Mouse (Mus musculus) adrenal gland, adult 8-10 months (tissue): ENCODE data around the gene Dclk1. TPM values are rescaled to one million over a fixed set of nuclear protein-coding genes. Genes with fewer than 3 reads are reported as not detected.

ENCODE experiments used
- DNase-seq: peaks from one replicate; pipeline ENCODE4 v3.0.0; 2022
- total RNA-seq, 4 experiments: library from RNA; stranded (reverse); gene quantifications; 2 replicates each; pipeline ENCODE4 v1.2.4; 2022

Gene Dclk1
- total RNA-seq, 4 experiments from 2014 or later: 1.7 to 3.7 (median 2.4) TPM

DNA sequence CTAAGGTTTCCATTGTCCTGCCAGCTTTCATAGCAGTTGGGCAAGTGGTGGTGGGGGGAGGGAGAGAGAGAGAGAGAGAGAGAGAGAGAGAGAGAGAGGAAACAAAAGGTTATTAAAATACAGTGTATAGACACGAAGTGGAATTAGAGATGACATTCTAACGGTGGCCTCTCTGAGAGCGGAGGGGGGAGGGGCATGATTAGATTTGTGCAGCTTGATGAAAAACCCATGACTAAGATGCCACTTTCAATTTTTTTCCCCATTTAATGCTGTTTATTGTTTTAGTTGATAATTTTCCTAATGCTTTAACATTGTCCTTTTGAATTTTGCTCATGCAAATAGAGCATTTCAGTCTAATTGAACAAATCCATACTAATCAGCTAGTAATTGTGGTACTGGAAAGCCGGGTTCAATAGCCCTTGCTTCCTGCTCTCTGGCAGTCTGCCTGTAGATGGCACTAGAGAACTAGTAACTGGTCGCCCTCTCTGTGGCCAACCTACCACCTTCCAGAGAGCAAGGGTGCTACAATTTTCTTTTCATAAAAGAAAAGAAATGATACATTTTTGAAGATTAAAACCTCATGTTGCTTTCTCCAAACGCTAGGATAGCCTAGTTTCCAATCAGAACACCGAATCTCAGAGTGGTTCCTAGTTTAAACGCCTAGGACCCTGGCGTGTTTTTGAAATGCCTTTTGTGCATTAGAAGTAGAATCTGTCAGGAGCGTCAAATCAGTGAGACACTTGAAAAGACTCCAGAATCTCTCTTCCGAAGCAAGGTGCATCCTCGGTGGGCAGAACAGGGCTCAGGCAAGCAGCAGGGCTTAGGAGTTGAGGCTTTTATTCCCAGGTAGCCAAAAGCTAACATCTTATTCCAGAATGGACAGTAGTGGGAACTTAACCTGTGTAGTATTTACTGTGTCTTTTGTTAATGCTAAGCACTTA lies 278.3 kb downstream of the Dclk1 start:
- DNase-seq: peak; percentile 50

DNA sequence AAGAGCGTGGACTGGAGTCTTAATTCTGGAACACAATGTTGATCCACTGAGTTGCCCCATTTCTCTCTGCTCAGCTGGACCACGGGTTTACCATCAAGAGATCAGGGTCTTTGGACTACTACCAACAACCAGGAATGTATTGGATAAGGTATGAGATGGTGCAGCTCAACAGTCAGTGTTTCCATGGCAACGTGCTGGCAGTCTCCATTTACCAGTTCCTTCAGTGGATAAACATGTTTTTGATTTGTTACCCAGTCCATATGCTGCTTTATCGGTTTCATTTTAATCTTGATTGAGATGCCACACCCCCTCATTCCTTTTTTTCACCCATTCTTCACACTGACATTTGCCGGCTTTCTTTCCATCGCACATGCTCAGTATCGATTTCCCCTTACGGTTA lies 279.6 kb downstream of the Dclk1 start:
- DNase-seq: no peak

DNA sequence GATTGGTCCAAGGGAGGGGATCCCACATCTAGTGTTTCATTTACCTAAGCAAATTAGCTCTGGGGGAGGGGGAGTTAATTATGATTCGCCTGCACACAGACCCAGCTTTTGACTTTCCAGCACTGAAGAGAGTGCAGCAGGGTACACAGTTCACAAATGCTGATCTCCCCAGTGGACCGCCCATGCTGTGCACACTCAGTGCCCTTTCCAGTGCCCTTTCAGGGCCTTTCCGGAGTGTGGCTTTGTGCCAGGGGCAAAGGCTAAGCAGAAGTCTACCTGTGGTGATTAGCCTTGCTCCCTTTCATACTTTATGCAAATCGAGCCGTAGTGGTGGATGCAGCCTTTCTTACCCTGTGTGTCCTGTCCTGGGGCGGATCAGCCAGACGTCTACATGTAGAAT lies 281.1 kb downstream of the Dclk1 start:
- no peak for DNase-seq

DNA sequence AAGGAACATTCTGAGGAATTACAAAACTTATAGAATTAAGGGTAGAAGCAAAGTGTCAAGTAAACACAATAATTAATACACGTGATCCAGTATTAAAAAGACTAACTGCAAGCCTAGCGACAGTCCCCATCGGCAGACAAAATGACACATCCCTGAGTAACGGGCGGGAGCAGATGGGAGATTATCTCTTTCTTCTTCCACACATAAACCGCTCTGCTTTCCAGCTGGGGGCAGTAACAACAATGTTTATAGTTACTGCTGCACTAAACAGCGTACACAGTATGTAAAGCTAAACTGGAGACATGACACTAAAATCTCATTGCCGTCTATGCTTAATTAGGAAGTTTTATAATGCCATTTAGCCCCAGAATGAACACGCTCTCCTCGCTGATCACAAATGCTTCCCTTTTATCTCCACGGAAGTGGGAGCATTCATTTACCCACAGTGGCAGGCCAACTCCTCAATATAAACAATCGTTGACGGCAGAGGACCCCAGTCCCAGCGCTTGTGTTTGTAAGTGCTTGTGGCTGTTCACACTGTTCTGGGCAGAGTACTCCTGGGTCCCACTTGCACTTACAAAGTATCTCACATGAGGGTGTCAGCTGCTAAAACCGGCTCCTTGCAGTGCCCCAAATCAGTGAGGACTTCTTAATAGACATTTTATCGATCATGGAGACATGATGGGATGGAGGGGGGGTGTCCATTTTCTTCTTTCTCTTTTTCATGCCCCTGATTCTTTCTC lies 281.7 kb downstream of the Dclk1 start:
- DNase-seq: no peak

DNA sequence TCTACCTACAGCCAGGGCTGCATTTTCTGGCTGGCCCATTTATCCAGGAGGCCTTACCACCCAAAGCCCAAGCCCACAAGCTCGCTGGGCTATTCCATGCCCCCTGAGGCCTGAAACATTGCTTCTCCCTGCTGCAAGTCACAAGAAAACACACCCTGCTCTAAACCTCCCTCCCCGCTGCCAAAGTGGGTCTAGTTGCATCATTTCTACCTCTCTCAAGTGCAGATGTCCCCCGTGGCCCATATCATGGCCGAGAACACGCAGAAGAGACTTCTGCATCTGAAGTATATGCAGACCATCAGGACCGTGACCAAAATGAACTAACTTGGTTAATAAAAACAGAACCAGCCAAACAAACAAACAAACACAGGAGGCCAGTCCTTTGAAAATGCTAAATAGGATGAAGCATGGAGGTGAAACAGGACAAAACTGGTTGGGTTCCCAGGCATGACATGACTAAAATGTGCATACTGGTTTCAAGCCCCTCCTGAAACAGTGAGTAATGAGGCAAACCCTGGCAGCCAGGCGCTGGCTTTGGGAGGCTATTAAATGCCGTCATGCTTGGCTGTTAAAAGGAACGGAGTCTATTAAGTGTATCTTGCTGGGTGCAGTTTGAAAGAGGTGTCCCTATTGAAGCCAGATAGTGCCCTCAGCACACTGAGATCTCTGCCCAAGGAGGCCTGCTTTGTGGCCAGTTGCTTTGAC lies 282.5 kb downstream of the Dclk1 start:
- DNase-seq: no peak

DNA sequence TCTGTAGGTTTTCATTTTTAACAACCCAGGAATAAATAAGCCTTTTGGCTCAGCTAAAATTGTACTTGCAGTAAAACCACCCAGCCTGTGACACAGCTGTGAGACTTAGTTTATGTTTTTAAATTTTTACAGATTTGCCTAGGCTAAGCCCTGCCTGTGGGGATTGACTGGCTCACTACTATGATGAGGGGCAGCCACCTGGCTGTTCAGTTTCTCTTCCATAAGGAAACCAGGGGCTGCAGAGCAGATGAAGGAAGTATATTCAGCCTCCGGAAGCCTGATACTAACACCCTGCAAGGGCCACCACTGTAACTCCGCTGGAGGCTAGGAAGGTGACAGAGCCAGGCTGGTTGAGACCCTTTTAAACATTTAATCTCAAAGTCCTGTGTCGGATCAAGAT lies 284.3 kb downstream of the Dclk1 start:
- no peak for DNase-seq

DNA sequence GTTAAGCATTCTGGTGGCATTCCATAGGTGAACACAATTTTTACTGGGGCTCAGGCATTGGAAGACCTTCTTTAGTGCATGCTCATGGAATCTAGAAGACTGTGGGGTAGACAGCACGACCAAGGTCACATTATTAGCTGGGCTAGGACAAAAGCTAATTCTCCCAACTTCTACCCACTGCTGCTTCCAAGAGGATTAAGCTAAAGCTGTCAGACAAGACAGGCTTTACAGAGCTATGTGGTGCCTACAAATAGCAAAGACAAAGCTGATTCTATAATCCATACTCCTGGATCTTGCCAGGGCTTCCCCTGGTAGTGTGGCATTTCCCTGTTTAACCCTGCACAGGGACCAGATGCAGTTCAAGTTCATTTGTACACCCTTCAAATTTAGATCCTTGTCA lies 285.4 kb downstream of the Dclk1 start:
- DNase-seq: no peak

DNA sequence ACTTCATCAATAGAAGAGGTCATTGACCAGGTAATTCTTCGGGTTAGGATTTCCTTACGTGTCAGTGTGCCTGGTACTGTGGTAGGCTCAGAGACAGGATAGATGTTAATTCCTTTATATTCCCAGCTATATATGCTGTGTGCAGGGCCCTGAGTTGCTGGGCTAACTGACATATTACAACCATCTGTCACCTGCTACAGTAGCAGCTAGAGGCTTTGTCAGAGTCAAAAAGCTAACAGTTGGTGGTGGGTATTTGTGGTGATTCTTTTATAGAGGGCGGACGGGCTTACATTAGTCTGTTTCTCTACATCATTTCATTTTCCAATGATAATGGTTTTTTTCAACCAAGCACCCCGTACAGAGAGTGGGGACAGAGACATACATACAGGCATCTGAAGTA lies 285.8 kb downstream of the Dclk1 start:
- no peak for DNase-seq

DNA sequence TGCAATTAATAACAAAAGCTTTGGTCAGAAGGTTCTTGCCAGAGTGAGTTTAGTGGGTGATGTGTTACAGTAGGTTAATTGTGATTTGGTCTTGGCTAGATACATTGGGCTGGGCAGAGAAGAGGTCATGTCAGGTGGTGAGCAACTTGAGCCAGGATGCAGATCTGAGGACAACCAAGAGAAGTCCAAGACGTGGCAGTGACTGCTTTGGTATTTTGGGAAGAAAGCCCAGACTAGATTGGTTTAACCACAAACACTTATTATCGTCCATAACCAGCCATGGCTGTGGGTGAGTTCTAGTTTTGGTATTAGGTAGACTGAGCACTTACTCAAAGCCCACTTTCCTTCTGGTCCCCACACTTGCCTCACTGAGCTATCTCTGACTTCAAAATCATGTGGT lies 287.2 kb downstream of the Dclk1 start:
- no peak for DNase-seq

DNA sequence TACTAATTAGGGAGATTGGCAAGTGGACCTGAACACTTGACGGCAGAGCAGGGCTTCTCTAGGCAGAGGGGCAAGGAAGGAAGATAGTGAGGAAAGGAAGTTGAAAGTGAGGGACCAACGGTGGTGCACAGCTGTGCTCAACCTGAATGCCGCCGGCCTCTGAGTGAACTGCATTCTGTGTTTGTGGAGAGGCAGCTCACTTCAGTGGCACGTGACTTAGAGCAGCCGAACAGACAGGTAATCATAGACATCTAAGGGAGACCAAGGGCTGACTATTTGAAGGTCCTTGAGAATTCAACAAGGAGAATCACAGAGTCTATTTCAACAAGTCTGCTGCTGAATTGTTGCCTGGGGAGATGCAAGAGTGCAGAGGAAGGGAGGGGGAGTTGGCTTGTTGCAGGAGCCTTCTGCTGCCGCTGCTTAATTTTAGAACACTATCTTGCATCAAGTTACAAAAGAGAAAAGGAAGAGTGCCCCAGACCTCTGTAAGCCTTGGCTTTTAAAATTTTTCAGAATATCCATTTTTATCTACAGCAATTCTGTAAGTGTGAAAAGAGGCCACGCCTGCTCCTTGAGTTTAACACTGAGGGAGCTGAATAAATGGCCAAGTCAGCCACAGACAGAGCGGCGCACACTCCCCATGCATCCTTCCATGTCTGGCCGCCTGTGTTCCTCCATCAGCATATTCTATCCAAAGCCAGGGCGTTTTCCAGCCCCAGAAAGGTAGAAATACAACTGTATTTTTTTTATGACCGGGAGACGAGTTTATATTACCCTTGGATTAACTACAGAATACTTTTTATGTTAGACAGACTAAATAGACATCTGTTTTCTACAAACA lies 289.3 kb downstream of the Dclk1 start:
- no peak for DNase-seq

DNA sequence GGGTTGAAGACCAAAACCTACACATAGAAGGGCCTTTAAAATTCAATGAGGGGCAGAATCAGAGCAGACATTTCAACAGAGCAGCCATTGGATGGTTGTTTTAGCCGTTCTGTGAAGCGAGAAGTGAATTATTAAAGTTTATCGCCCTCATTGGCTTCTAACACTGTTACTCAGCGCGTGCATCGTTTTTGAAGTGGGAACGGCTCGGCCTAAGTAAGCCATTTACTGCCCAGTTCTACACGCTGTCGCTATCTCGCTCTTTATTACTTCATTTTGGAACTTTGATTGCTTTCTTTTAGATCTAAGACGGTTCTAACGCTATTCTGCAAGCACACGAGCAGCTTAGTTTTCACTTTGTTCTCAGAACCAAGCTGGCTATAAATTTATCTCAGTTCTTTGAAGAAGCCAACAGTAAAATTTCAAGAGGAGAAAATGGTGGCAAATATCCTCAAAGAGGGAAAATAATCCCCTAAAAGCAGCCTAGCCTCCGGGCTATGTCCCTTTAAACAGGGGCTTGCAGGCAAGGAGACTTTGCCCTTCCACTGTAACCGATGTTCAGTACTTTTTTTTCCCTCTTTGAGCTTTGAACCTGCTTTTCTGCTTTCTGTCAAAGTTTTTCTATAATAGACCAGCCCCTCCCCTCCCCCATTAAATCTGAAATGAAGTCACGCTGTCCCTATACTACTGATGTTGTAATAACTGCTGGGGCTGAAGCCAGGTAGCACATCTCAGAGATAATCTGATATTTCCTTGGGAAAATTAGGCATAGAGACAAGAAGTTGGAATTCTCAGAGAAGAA lies 290.2 kb downstream of the Dclk1 start:
- DNase-seq: no peak

DNA sequence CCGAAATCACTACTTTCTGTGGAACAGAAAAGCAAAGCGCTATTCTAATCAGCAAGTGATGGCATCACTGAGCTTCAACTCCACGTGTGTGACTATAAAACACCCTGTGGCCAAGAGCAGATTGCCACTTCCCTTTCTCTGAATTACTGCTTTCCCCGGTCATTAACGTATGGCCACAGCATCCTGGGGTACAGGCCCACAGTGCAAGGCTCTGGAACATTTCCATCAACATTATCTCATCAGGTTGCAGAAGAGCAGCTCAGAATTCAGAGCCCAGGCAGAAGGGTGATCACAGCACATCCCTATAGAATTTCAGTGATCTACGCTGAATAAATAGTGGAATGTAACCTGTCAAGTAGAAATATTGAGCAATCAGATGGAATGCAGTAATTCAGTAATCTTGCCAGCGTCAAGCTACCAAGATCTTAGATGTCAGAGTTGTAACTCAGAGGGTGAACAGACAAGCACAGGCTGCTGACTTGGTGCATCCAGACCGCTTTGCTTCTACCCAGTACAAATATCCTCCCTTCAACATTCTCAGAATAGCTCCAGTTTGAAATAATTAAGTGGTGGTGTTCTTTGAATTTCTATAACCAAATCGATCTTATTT lies 293.5 kb downstream of the Dclk1 start:
- no peak for DNase-seq

DNA sequence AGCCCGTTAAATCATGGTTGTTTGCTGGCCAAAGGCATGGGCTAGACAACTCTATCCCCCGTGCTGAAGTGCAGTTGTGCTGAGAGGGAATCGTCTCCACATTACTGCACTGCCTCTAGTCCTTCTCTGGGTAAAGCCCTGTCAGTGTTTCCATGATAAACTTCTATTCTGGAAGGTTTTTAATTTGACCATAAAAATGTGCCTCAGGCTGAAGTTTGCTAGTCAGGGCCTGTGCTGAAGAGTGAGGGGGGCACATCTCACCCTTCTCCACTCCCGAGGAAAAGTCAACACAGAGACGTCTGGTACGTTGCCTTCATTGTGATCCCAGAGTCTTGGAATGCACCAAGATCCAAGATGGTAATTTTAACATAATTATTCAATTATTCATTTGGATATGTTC lies 294.7 kb downstream of the Dclk1 start:
- DNase-seq: no peak

DNA sequence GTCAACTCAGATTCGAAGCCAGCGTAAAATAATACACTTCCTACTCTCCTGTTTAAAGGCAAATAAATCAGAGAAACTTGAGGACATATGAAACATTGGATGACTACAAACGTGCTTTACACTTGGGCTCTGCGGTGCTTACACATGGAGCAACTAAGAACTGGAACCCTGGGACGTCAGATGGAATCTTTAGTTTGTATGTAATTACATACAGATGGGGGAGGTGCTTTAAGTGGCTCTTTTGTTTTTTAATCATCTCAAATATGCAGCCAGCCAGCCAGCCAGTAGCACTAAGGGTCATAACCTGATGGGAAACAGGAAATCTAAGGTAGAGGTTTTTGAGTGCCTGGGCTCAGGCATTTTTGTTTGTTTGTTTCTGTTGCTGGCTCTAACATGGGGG lies 295.6 kb downstream of the Dclk1 start:
- no peak for DNase-seq

DNA sequence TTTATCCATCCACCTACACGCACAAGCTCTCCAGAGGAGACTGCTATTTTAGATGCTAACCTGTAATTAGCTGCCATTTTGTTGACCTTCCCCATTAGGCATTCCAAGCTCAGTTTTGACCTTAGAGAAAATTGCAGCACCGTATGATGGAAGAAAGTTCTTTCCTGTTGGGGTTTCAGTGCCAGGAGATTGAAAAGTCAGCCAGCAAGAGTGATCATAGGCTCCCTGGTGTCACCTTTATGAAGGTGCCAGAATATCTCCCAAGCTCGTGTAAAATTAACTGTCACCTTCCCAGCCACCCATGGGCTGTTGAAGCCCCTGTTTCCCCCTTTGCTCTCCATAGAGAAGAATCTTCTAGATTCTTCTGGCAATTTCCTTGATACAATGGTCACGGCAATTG lies 297.2 kb downstream of the Dclk1 start:
- DNase-seq: no peak

DNA sequence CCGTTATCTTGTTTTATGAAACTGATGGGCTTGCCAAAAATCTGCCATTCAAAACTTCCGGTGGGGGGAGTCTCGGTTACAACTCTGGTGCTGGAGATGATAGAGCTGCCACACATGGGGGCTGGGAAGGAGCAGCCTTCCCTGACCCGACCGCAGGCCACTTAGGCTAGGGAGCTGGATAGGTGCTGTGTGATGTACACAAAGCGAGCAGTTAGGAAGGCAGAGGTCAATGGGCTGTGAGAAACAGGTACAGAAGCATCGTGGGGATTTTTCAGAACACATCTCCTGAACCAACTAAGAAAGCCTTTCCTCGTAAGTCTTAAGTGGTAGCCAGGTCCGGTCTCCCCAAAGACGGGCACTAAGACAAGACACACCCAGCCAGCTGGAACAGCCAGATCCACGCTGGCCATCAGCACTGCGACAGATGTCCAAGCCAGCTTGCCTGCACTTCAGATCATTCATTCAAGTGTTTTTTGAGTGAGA lies 297.7 kb downstream of the Dclk1 start:
- DNase-seq: no peak

DNA sequence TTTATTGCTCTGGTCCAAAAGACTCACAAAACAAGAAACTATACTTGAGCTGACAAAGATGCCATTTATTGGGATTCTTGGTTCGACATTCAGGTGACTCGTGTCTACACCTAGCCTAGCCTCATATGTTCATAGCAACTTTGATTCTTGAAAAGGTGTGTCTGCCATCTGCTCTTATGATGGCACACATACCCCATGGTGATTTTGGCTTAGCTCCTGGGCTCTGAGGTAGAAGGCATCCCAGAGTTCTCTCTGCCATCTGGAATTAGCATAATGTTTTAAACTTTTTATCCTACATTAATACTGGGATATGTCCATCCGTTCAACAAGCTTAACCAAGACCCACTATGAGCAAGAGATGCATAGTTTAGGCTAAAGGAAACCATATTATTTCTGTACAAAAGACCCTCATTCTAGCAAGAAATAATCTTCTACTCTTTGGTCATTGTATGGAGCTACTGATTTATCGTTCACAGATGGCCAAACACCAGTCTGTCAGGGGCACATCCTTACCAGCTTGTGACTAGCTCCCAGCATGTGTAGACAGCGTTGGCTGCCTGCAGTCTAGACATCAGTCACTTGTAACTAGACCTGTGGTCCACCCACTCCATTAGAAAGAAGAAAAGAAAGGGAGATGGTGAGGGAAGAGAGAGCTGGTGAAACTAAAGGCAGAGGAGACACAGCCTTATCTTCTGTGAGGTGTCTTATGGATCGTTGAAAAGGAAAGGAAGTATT lies 298.4 kb downstream of the Dclk1 start:
- DNase-seq: no peak

DNA sequence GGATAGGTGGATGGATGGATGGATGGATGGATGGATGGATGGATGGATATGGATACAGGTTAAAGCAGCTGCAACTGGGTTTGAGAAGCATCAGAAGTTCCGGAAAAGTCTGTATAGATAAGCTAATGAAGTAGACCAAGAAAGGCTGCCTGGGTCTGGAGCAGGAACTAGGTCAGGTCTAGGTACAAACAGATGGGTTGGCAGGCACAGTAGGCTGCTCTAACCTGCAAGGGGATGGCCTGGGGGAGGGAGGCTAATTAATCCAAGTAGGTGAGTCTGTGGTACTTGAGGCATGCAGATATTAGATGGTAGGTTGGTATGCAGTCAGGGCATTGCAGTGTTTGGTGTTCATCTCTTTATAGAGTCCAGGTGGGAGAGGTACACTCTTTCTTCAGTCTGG lies 299.6 kb downstream of the Dclk1 start:
- no peak for DNase-seq

DNA sequence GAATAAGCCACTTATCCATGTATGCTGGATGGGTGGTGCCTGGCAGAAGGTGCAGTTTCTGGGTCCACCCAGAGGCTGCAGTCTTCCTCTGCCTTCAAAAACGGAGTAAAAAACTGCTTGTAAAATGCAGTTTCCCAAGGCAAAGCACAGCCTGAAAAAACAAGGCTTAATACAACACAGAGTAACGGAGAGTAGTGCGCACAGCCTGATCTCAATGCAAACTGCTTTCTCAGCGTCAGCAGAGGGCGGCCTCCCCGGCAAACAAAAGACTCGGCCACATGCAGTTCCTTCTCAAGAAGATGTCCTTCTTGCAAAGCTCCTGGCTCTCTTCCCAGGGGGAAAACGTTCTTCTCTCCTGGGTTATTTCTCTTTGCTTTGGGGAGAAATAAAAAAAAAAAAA lies 300.1 kb downstream of the Dclk1 start:
- no peak for DNase-seq

DNA sequence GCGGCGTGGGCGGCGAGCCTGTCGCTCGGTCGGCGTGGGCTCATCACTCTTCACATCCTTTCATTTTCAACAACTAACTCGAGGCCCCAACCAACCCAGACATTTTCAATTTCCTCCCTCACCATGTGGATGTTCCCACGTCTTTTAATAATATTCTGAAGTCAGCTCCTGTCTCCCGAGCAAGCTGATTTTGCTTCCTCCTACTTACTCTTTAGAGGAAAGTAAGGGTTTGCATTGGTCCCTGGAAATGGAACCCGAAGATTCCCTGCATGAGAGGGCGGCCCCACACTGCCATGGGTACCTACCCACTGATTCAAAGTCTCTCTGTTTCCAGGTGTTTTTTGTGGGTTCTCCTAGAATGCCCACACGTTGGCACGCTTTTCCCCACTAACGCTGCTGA lies 300.8 kb downstream of the Dclk1 start:
- DNase-seq: no peak
